Mouse (Mus musculus) lung, embryonic 14.5 days (tissue): ENCODE results near the gene Cdh8. TPM values are rescaled to one million over a fixed set of nuclear protein-coding genes. Genes with fewer than 3 reads are reported as not detected.

ENCODE experiments used
- ATAC-seq: fragments of 200-750 bp; cut with Nextera tagmentation; 2 replicates; pipeline ENCODE4 v1.8.0; 2017; ENCODE audit warnings: mild to moderate bottlenecking, moderate TSS enrichment, moderate library complexity; ENCODE audit not compliant: insufficient read depth
- DNase-seq: peaks from one replicate; pipeline ENCODE4 v3.0.0-alpha.2; 2015
- H3K27ac ChIP-seq: fragments of 300-500 bp; sonication (generic); 2 replicates; pipeline ENCODE4 v1.5.1; 2014; ENCODE audit warnings: low read depth, mild to moderate bottlenecking, moderate library complexity
- H3K27me3 ChIP-seq: fragments of 300-500 bp; sonication (generic); 2 replicates; pipeline ENCODE4 v1.6.1; 2014; ENCODE audit warnings: low read length, control low read depth; ENCODE audit not compliant: insufficient read depth
- H3K36me3 ChIP-seq: fragments of 300-500 bp; sonication (generic); 2 replicates; pipeline ENCODE4 v1.6.1; 2014; ENCODE audit warnings: control low read depth; ENCODE audit not compliant: insufficient read depth
- H3K4me1 ChIP-seq: fragments of 300-500 bp; sonication (generic); 2 replicates; pipeline ENCODE4 v1.6.1; 2014; ENCODE audit warnings: antibody characterized with exemption, control low read depth; ENCODE audit not compliant: insufficient read depth
- H3K4me2 ChIP-seq: fragments of 300-500 bp; sonication (generic); 2 replicates; pipeline ENCODE4 v1.6.1; 2014; ENCODE audit warnings: mild to moderate bottlenecking
- H3K4me3 ChIP-seq: fragments of 300-500 bp; sonication (generic); 2 replicates; pipeline ENCODE4 v1.5.1; 2014; ENCODE audit warnings: low read depth, low read length
- H3K9ac ChIP-seq: fragments of 300-500 bp; sonication (generic); 2 replicates; pipeline ENCODE4 v1.6.1; 2014
- H3K9me3 ChIP-seq: fragments of 300-500 bp; sonication (generic); 2 replicates; pipeline ENCODE4 v1.6.1; 2016; ENCODE audit warnings: low read depth, low read length, control low read depth
- CTCF ChIP-seq: IDR thresholded peaks from 2 replicates; pipeline ENCODE4 v1.5.1; 2016; ENCODE audit warnings: antibody characterized with exemption, low read depth
- WGBS: fragments of 180-500 bp; shearing (Covaris S2); extraction: QIAGEN DNeasy Blood & Tissue Kit; methylation state at CpG from one replicate; pipeline ENCODE4 v1.1.7; 2014; 5-methylcytosine and 5-hydroxymethylcytosine counted together
- polyA plus RNA-seq: library from polyadenylated mRNA; unstranded; fragments of >200 nt; fragmentation: Nextera tagmentation; extraction: Ambion mirVana; gene quantifications from 2 replicates; pipeline ENCODE4 v1.2.1, GENCODE M21; 2014

The Cdh8 gene
- polyA plus RNA-seq: 6.8 and 8.3 TPM in 2 replicates

- Histone ChIP-seq H3K4me2 (peak within 1 kb of the TSS; percentile 88), H3K4me1 (no peaks in the 10 kb centered on the region), H3K9me3 (no peaks in the 10 kb centered on the region), H3K36me3 (no peaks in the 10 kb centered on the region), H3K27me3 (peaks cover 29% of the 10 kb centered on the region), H3K27ac (no peak within 1 kb of the TSS), H3K9ac (peak within 1 kb of the TSS; percentile 38), H3K4me3 (peak within 1 kb of the TSS; percentile 53)
- DNase-seq: peak; percentile 80
- peak; percentile 91 for ATAC-seq
- no peak for TF ChIP-seq CTCF
- under 1% methylated on average over 58 of the region's 58 CpGs for WGBS
Observed at GRCm38 (mm10) chr8:99415966-99416781, at the start of gene Cdh8. TSS of gene Cdh8 (minus strand) at chr8:99416471.

DNA sequence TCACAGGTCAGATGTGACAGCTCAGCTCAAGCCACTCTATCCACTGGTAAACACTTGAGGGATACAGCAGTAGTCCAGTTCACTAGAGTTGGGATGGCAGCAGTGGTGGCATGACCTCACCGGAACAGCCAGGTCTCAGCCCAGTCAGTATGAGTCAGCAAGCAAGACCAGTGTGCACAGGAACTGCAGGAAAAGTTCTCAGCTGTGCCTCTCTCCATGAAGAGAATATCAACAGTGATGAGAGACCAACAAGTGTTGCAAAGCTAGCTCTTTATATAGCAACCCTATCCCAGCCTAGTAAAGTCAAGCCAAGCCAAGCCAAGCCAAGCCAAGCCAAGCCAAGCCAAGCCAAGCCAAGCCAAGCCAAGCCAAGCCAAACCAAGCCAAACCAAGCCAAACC, 30.2 kb upstream of the Cdh8 start:
- H3K4me1 ChIP-seq: no peaks in the 10 kb centered on the region
- ATAC-seq (no peak), DNase-seq (no peak)
- H3K9ac ChIP-seq: no peak overlapping the region
- 71% methylated on average over 1 of the region's 1 CpGs for WGBS
- no peak for TF ChIP-seq CTCF
- no peak overlapping the region for H3K4me3 ChIP-seq
- no peaks in the 10 kb centered on the region for H3K9me3 ChIP-seq
- no peaks in the 10 kb centered on the region for H3K36me3 ChIP-seq
- no peak overlapping the region for H3K27ac ChIP-seq
- H3K27me3 ChIP-seq: no peaks in the 10 kb centered on the region
- no peak overlapping the region for H3K4me2 ChIP-seq

GRCm38 (mm10) chr8:99425901-99426300, 9.6 kb upstream of the Cdh8 start:
- H3K27me3 ChIP-seq: no peaks in the 10 kb centered on the region
- no peak for DNase-seq
- 75% methylated on average over 4 of the region's 4 CpGs for WGBS

GRCm38 (mm10) chr8:99421516-99421915, 5.2 kb upstream of the Cdh8 start:
- Histone ChIP-seq H3K27ac (no peak overlapping the region), H3K9ac (no peak overlapping the region), H3K4me1 (no peaks in the 10 kb centered on the region), H3K4me3 (no peak overlapping the region), H3K36me3 (no peaks in the 10 kb centered on the region), H3K4me2 (peak overlapping the region; percentile 43; the same call in 1 of the 2 replicates), H3K9me3 (no peaks in the 10 kb centered on the region), H3K27me3 (peaks cover 10% of the 10 kb centered on the region; the same call in 1 of the 2 replicates)
- TF ChIP-seq CTCF: peak; percentile 34
- DNase-seq: peak; percentile 61
- WGBS: 18% methylated on average over 7 of the region's 7 CpGs
- no peak for ATAC-seq

More at GRCm38 (mm10) chr8:99425901-99426300, 9.6 kb upstream of the Cdh8 start:
- no peak for ATAC-seq
- H3K36me3 ChIP-seq: no peaks in the 10 kb centered on the region
- H3K4me3 ChIP-seq: no peak overlapping the region
- TF ChIP-seq CTCF: no peak
- H3K9ac ChIP-seq: no peak overlapping the region
- H3K9me3 ChIP-seq: no peaks in the 10 kb centered on the region
- H3K4me2 ChIP-seq: no peak overlapping the region
- H3K4me1 ChIP-seq: no peaks in the 10 kb centered on the region
- H3K27ac ChIP-seq: no peak overlapping the region

DNA sequence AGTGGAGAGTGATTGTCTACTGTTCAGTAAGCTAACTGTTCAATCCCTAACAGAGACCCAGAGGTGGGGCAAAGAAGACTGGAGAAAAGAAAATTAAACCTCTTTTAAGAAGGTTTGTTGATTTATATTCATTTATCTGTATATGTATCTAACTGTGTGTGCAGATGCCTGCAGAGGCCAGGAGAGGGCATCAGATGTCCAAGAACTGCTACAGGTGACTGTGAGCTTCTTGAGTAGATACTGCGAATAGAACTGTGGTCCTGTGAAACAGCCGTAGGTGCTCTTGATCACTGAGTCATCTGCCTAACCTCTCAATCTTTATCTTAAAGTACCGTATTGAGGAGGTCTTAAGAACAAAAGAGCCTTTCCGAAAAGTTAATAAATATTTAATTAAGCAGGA, 3.5 kb upstream of the Cdh8 start:
- peaks cover 27% of the 10 kb centered on the region for H3K27me3 ChIP-seq
- H3K4me2 ChIP-seq: no peak overlapping the region
- peak; percentile 6 for DNase-seq
- H3K9me3 ChIP-seq: no peaks in the 10 kb centered on the region
- no peaks in the 10 kb centered on the region for H3K36me3 ChIP-seq
- WGBS: 72% methylated on average over 4 of the region's 4 CpGs
- ATAC-seq: no peak
- no peak overlapping the region for H3K9ac ChIP-seq
- H3K27ac ChIP-seq: no peak overlapping the region
- TF ChIP-seq CTCF: peak; percentile 26
- no peak overlapping the region for H3K4me3 ChIP-seq
- H3K4me1 ChIP-seq: no peaks in the 10 kb centered on the region

- Histone ChIP-seq H3K4me3 (no peak overlapping the region), H3K4me1 (no peaks in the 10 kb centered on the region), H3K9ac (no peak overlapping the region), H3K27me3 (peaks cover 29% of the 10 kb centered on the region), H3K9me3 (no peaks in the 10 kb centered on the region), H3K4me2 (peak overlapping the region; percentile 88), H3K27ac (no peak overlapping the region), H3K36me3 (no peaks in the 10 kb centered on the region)
- 45% methylated on average over 7 of the region's 7 CpGs for WGBS
- ATAC-seq: no peak
- DNase-seq: no peak
- TF ChIP-seq CTCF: no peak
Observed at GRCm38 (mm10) chr8:99417456-99417855, 1.2 kb upstream of the Cdh8 start.
